Mouse (Mus musculus) neural tube, embryonic 11.5 days (tissue): ENCODE measurements around the gene Ccne1. TPM values are rescaled to one million over a fixed set of nuclear protein-coding genes. Genes with fewer than 3 reads are reported as not detected.
A peak's percentile ranks its signal among the peaks of the same experiment; 100 is the strongest.

Experiments
- ATAC-seq: fragments of 200-750 bp; cut with Nextera tagmentation; 2 replicates; pipeline ENCODE4 v1.8.0; 2017; ENCODE audit warnings: moderate number of reproducible peaks, mild to moderate bottlenecking, moderate TSS enrichment, moderate library complexity; ENCODE audit not compliant: insufficient read depth, low FRiP score, low TSS enrichment
- DNase-seq: peaks from one replicate; pipeline ENCODE4 v3.0.0-alpha.2; 2015; ENCODE audit warnings: low spot score
- H3K27ac ChIP-seq: fragments of 300-500 bp; sonication (generic); 2 replicates; pipeline ENCODE4 v1.5.1; 2014; ENCODE audit warnings: low read depth, mild to moderate bottlenecking, low read length
- H3K27me3 ChIP-seq: fragments of 300-500 bp; sonication (generic); 2 replicates; pipeline ENCODE4 v1.6.1; 2014; ENCODE audit warnings: mild to moderate bottlenecking, low read length, mixed read lengths; ENCODE audit not compliant: control insufficient read depth, insufficient read depth
- H3K36me3 ChIP-seq: fragments of 300-500 bp; sonication (generic); 2 replicates; pipeline ENCODE4 v1.6.1; 2014; ENCODE audit warnings: mild to moderate bottlenecking, low read length, moderate library complexity, mixed read lengths; ENCODE audit not compliant: control insufficient read depth, insufficient read depth
- H3K4me1 ChIP-seq: fragments of 300-500 bp; sonication (generic); 2 replicates; pipeline ENCODE4 v1.6.1; 2014; ENCODE audit warnings: low read length, mixed read lengths; ENCODE audit not compliant: control insufficient read depth, insufficient read depth
- H3K4me2 ChIP-seq: fragments of 300-500 bp; sonication (generic); 2 replicates; pipeline ENCODE4 v1.6.1; 2014; ENCODE audit warnings: low read depth, mild to moderate bottlenecking, moderate library complexity
- H3K4me3 ChIP-seq: fragments of 300-500 bp; sonication (generic); 2 replicates; pipeline ENCODE4 v1.5.1; 2014; ENCODE audit warnings: low read depth, low read length
- H3K9ac ChIP-seq: fragments of 300-500 bp; sonication (generic); 2 replicates; pipeline ENCODE4 v1.6.1; 2014; ENCODE audit warnings: mild to moderate bottlenecking, low read length
- H3K9me3 ChIP-seq: fragments of 300-500 bp; sonication (generic); 2 replicates; pipeline ENCODE4 v1.6.1; 2016; ENCODE audit warnings: low read length; ENCODE audit not compliant: control insufficient read depth
- WGBS: fragments of 180-500 bp; shearing (Covaris S2); extraction: QIAGEN DNeasy Blood & Tissue Kit; methylation state at CpG from one replicate; pipeline ENCODE4 v1.1.7; 2014; 5-methylcytosine and 5-hydroxymethylcytosine counted together
- polyA plus RNA-seq: library from polyadenylated mRNA; unstranded; fragments of >200 nt; fragmentation: Nextera tagmentation; extraction: Ambion mirVana; gene quantifications from 2 replicates; pipeline ENCODE4 v1.2.1, GENCODE M21; 2014

Ccne1 gene
- polyA plus RNA-seq = 83.9 and 84.0 TPM in 2 replicates

DNA sequence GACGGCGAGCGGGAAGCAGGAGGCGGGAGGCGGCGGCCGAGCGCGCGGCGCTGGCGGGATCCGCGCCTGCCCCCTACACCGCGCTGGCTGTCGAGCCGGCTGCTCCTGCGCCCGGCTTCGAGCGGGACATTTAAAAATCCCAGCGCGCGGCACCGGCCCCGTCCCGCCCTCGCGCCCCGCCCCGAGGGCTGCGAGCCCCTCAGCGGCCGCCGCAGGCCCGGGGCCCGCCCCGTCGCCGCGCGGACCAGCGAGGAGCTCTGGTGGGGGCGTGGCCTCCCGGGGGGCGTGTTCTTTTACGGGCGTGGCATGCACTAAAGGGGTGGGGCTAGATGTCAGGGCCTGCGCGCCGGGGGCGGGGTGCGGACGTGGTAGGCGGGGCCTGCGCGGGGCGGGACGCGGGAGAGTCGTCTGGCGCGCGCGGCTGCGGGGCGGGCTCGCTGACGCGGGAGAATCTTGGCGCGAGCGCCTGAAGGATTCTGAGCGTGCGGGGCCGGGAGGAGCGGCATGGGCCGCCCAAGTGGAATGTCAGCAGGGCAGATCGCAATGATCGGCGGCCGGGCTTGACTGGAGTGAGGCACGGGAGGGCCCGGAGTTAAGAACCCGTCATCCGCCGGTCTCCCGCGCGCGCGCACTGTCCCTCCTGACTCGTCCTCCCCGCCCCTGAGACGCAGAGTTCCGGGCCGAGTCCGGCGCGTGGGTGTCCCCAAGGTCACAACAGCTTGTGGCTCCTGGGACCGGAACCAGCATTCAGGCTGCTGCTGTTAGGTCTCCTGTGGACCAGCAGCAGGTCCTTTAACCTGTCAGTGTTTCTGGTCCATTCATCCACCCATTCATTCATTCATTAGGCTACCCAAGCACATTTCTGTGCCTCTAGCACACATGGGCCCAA lies at the start of gene Ccne1:
Ccne1 (minus strand) TSS at position 164 of the 889 bp plus-strand sequence.
- ATAC-seq (peak; percentile 89), DNase-seq (peak; percentile 99)
- H3K4me1 ChIP-seq = peaks cover 4% of the 10 kb centered on the region
- H3K27ac ChIP-seq = peak within 1 kb of the TSS; percentile 49
- WGBS = under 1% methylated on average over 60 of the region's 102 CpGs
- no peaks in the 10 kb centered on the region for H3K27me3 ChIP-seq
- no peaks in the 10 kb centered on the region for H3K9me3 ChIP-seq
- H3K4me3 ChIP-seq = peak within 1 kb of the TSS; percentile 76
- H3K36me3 ChIP-seq = peaks cover 3% of the 10 kb centered on the region; the same call in 1 of the 2 replicates
- peak within 1 kb of the TSS; percentile 90 for H3K4me2 ChIP-seq
- peak within 1 kb of the TSS; percentile 86 for H3K9ac ChIP-seq

- no peak for ATAC-seq
- Histone ChIP-seq H3K4me2 (no peak overlapping the region), H3K36me3 (no peaks in the 10 kb centered on the region), H3K27me3 (no peaks in the 10 kb centered on the region), H3K27ac (no peak overlapping the region), H3K4me1 (no peaks in the 10 kb centered on the region), H3K9me3 (no peaks in the 10 kb centered on the region), H3K4me3 (no peak overlapping the region), H3K9ac (no peak overlapping the region)
- 83% methylated on average over 5 of the region's 5 CpGs for WGBS
- no peak for DNase-seq
Measured at GRCm38 (mm10) chr7:38155829-38156228, 48.5 kb upstream of the Ccne1 start.

GRCm38 (mm10) chr7:38152571-38152970 lies 45.2 kb upstream of the Ccne1 start:
- no peak overlapping the region for H3K4me2 ChIP-seq
- H3K36me3 ChIP-seq = no peaks in the 10 kb centered on the region
- H3K9ac ChIP-seq = no peak overlapping the region
- WGBS = 79% methylated on average over 3 of the region's 3 CpGs
- H3K27ac ChIP-seq = no peak overlapping the region
- H3K4me3 ChIP-seq = no peak overlapping the region
- H3K4me1 ChIP-seq = no peaks in the 10 kb centered on the region
- DNase-seq (no peak), ATAC-seq (no peak)
- no peaks in the 10 kb centered on the region for H3K9me3 ChIP-seq
- H3K27me3 ChIP-seq = no peaks in the 10 kb centered on the region

DNA sequence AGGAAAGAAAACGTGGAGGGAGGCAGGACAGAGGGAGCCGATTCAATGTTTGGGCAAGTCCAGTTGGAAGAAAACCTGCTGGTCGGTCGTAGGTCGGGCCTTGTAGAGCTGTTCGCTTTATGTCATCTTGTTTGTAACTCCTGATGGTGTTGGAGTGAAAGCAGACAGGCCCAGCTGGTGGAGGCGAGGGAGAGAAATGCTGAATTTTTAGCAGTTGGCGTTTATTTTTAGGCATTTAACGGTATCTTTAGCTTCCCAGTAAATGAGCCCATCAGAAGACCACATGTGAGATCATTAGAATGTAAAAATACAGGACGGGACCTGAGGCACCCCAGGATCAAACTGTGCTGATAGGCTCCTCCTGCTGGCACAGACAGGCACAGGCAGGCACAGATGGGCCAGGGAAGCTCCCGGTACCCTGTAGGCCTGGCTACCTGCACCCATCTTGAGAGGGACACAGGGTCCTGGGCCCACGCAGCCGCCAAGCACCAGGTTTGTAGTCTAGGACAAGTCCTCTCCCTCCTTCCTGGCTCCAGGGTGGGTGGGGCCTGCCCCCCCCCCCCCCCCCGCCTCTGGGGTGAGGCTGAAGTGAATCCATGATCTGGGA lies 44.5 kb upstream of the Ccne1 start:
- Histone ChIP-seq H3K27me3 (no peaks in the 10 kb centered on the region), H3K4me1 (no peaks in the 10 kb centered on the region), H3K4me3 (no peak overlapping the region), H3K4me2 (no peak overlapping the region), H3K9me3 (no peaks in the 10 kb centered on the region), H3K36me3 (no peaks in the 10 kb centered on the region), H3K27ac (no peak overlapping the region), H3K9ac (no peak overlapping the region)
- 71% methylated on average over 14 of the region's 14 CpGs for WGBS
- ATAC-seq (no peak), DNase-seq (no peak)

DNA sequence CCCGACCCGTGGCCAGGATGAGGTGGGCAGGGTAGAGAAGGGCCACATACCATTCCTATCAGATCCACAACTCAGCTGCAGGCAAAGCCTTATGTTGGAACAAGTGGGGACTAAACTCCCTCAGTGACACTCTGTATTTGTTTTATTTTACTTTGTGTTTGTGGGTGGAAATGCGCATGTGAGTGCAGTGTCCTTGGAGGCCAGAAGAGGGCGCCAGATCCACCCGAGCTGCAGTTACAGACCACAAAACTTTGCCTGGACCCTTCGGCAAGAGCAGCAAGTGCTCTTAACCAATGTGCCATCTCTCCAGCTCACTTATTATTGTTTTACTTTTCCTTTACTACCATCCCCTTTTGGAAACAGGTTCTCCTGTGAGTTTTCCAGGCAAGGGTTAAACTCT lies 40.1 kb upstream of the Ccne1 start:
- ATAC-seq (no peak), DNase-seq (no peak)
- Histone ChIP-seq H3K9ac (no peak overlapping the region), H3K27me3 (no peaks in the 10 kb centered on the region), H3K27ac (no peak overlapping the region), H3K4me2 (no peak overlapping the region), H3K36me3 (no peaks in the 10 kb centered on the region), H3K9me3 (no peaks in the 10 kb centered on the region), H3K4me1 (no peaks in the 10 kb centered on the region), H3K4me3 (no peak overlapping the region)
- WGBS = 91% methylated on average over 6 of the region's 6 CpGs

- Histone ChIP-seq H3K27me3 (no peaks in the 10 kb centered on the region), H3K4me2 (no peak overlapping the region), H3K9me3 (no peaks in the 10 kb centered on the region), H3K36me3 (no peaks in the 10 kb centered on the region), H3K9ac (no peak overlapping the region), H3K27ac (no peak overlapping the region), H3K4me3 (no peak overlapping the region), H3K4me1 (no peaks in the 10 kb centered on the region)
- 66% methylated on average over 13 of the region's 13 CpGs for WGBS
- peak; percentile 90 for DNase-seq
- peak; percentile 69 for ATAC-seq
Measured at GRCm38 (mm10) chr7:38141747-38142545, 34.6 kb upstream of the Ccne1 start.

- H3K36me3 ChIP-seq = no peaks in the 10 kb centered on the region
- H3K9ac ChIP-seq = no peak overlapping the region
- H3K4me1 ChIP-seq = no peaks in the 10 kb centered on the region
- WGBS = 44% methylated on average over 9 of the region's 9 CpGs
- no peak for ATAC-seq
- no peak overlapping the region for H3K4me3 ChIP-seq
- no peak overlapping the region for H3K4me2 ChIP-seq
- DNase-seq = no peak
- H3K9me3 ChIP-seq = no peaks in the 10 kb centered on the region
- H3K27ac ChIP-seq = no peak overlapping the region
- H3K27me3 ChIP-seq = no peaks in the 10 kb centered on the region
Measured at GRCm38 (mm10) chr7:38140324-38140723, 33.0 kb upstream of the Ccne1 start.

DNA sequence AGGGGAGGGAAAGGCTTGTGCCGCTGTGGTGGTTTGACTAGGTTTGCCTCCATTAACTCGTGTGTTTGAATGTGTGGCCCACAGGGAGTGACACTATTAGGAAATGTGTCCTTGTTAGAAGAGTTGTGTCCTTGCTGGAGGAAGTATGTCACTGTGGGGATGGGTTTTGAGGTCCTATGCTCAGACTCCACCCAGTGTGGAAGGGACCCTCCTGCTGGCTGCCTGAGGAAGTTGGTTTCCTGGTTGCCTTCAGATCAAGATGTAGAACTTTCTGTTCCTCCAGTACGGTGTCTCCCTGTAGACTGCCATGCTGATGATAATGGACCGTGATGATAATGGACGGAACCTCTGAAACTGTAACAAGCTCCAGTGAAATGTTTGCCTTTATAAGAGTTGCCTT lies 27.1 kb upstream of the Ccne1 start:
- Histone ChIP-seq H3K4me3 (no peak overlapping the region), H3K4me1 (no peaks in the 10 kb centered on the region; the same call in 1 of the 2 replicates), H3K27me3 (no peaks in the 10 kb centered on the region), H3K9ac (no peak overlapping the region), H3K36me3 (no peaks in the 10 kb centered on the region), H3K9me3 (no peaks in the 10 kb centered on the region), H3K4me2 (no peak overlapping the region), H3K27ac (no peak overlapping the region)
- ATAC-seq (no peak), DNase-seq (no peak)
- 91% methylated on average over 5 of the region's 5 CpGs for WGBS
